Mouse (Mus musculus) G1E (cell line): ENCODE measurements at regions not wholly inside any gene's neighbourhood (a gene's known extent, or its start where the extent isn't known, plus 50 kb on each side); places are given as distances from the start of the nearest gene placed in this dataset.

Source experiments
- ATAC-seq: 2 replicates; pipeline ENCODE4 v1.8.0; 2016; ENCODE audit warnings: mild to moderate bottlenecking; ENCODE audit not compliant: insufficient number of reproducible peaks, poor library complexity, low FRiP score, severe bottlenecking; ENCODE audit errors: extremely low read depth
- DNase-seq: peaks from one replicate; pipeline ENCODE4 v3.0.0; 2012; ENCODE audit warnings: low spot score
- H3K27me3 ChIP-seq: 2 replicates; pipeline ENCODE4 v1.6.1; 2012; ENCODE audit warnings: mild to moderate bottlenecking, low read length, inconsistent platforms; ENCODE audit not compliant: insufficient read depth
- H3K36me3 ChIP-seq: replicated peaks from 2 replicates; pipeline ENCODE3; 2012; ENCODE audit warnings: mild to moderate bottlenecking, inconsistent platforms
- H3K4me1 ChIP-seq: 2 replicates; pipeline ENCODE4 v1.6.1; 2012; ENCODE audit warnings: low read depth, low read length, inconsistent platforms, mixed read lengths; ENCODE audit not compliant: insufficient read depth
- H3K4me3 ChIP-seq: 2 replicates; pipeline ENCODE4 v1.5.1; 2012; ENCODE audit warnings: low read depth, mild to moderate bottlenecking, inconsistent platforms, low read length, moderate library complexity, mixed read lengths
- H3K9me3 ChIP-seq: replicated peaks from 2 replicates; pipeline ENCODE4 v1.6.1; 2012; ENCODE audit warnings: inconsistent platforms
- CTCF ChIP-seq: IDR thresholded peaks from 2 replicates; pipeline ENCODE4 v1.5.1; 2012; ENCODE audit warnings: low read depth, low read length, inconsistent platforms, mixed read lengths
- GATA1 ChIP-seq: IDR thresholded peaks from 2 replicates; pipeline ENCODE4 v1.6.1; 2012; ENCODE audit warnings: borderline replicate concordance, low read length, inconsistent platforms, mixed read lengths
- GATA2 ChIP-seq: IDR thresholded peaks from 2 replicates; pipeline ENCODE4 v1.6.1; 2012; ENCODE audit warnings: low read depth, low read length, inconsistent platforms, borderline replicate concordance
- POLR2AphosphoS5 ChIP-seq: IDR thresholded peaks from 2 replicates; pipeline ENCODE4 v1.6.1; 2012; ENCODE audit warnings: low read depth, low read length, inconsistent platforms; ENCODE audit not compliant: insufficient replicate concordance
- TAL1 ChIP-seq: conservative IDR thresholded peaks from 2 replicates; pipeline ENCODE4 v1.6.1; 2012; ENCODE audit warnings: low read depth, low read length, inconsistent platforms, mixed read lengths

- H3K36me3 ChIP-seq: no peaks in the 10 kb centered on the region
- no peak for ATAC-seq
- peaks cover 17% of the 10 kb centered on the region for H3K27me3 ChIP-seq
- no peaks in the 10 kb centered on the region for H3K9me3 ChIP-seq
- no peak for DNase-seq
- no peak overlapping the region for H3K4me3 ChIP-seq
- no peaks in the 10 kb centered on the region for H3K4me1 ChIP-seq
- TF ChIP-seq GATA2 (no peak), TAL1 (no peak), POLR2AphosphoS5 (no peak), CTCF (no peak)
Measured at GRCm38 (mm10) chr6:94807216-94807615, 107.3 kb upstream of the Lrig1 start.

DNA sequence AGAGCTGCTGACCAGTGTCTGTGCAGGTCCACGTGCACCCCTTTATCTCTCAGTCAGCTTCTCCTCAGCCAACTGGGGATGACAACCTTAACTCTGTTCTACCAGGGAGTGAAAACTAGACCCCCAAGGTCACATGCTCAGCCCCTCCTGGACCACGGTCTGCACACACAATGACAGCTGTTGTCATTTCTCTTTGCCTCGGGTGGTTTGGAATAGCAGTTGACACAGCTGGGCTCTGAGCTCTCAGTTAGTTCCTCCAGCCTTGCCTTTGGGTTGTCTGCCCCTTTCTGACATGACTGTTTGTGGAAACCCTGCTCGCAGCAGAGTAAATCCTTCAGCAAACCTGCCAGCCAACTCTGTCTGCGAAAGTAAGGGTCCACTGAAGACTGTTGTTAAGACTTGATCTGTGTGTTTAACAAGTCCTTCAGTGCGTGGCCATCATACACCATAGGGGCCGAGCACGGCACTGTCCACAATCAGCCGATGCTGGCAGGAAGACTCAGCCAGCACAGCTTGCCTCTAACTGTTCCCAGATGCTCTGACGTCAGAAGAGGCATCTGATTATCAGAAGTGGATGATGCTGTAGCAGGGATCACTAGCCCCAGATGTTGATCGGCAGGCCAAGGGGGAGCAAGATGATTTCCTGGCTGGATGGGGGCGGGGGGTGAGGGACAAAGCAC is 106.7 kb upstream of the Lrig1 start:
- Histone ChIP-seq H3K4me3 (no peak overlapping the region), H3K9me3 (no peaks in the 10 kb centered on the region), H3K27me3 (peaks cover 13% of the 10 kb centered on the region), H3K4me1 (no peaks in the 10 kb centered on the region), H3K36me3 (no peaks in the 10 kb centered on the region)
- TF ChIP-seq CTCF (no peak), GATA2 (no peak), POLR2AphosphoS5 (no peak), GATA1 (no peak), TAL1 (no peak)
- DNase-seq (no peak), ATAC-seq (no peak)

DNA sequence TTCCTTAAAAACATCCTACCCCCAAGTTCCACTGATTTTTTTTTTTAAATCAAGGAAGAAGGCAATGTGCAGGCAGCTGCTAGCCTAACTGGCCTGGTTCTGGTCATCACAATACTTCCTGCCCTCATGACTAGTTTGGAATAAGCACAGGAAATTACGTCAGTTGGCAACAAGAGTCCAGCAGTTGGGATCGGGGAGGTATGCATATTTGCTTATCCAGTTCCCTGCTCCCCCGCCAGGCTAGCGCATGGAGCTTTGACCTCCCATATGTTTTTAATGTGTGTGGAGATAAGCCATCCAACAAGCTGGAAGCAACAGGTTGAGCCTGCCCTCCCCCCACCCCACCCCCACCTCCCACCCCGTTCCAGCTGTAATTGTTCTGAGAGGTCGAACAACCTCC is 105.7 kb upstream of the Lrig1 start:
- no peak overlapping the region for H3K4me3 ChIP-seq
- DNase-seq: no peak
- ATAC-seq: no peak
- H3K9me3 ChIP-seq: no peaks in the 10 kb centered on the region
- no peaks in the 10 kb centered on the region for H3K36me3 ChIP-seq
- peaks cover 11% of the 10 kb centered on the region; the same call in 1 of the 2 replicates for H3K27me3 ChIP-seq
- H3K4me1 ChIP-seq: no peaks in the 10 kb centered on the region
- TF ChIP-seq GATA1 (no peak), TAL1 (no peak), POLR2AphosphoS5 (no peak), GATA2 (no peak), CTCF (no peak)

- no peak for ATAC-seq
- H3K36me3 ChIP-seq: no peaks in the 10 kb centered on the region
- no peak for DNase-seq
- H3K4me3 ChIP-seq: no peak overlapping the region
- no peak for TF ChIP-seq GATA1
- no peak for TF ChIP-seq CTCF
- no peak for TF ChIP-seq POLR2AphosphoS5
- no peak for TF ChIP-seq TAL1
- no peak for TF ChIP-seq GATA2
- no peaks in the 10 kb centered on the region for H3K9me3 ChIP-seq
- peaks cover 12% of the 10 kb centered on the region for H3K27me3 ChIP-seq
- no peaks in the 10 kb centered on the region for H3K4me1 ChIP-seq
Measured at GRCm38 (mm10) chr6:94804284-94804815, 104.4 kb upstream of the Lrig1 start.

- no peak for TF ChIP-seq GATA2
- H3K4me1 ChIP-seq: no peaks in the 10 kb centered on the region
- H3K9me3 ChIP-seq: no peaks in the 10 kb centered on the region
- no peaks in the 10 kb centered on the region for H3K36me3 ChIP-seq
- no peak overlapping the region for H3K4me3 ChIP-seq
- ATAC-seq (no peak), DNase-seq (no peak)
- H3K27me3 ChIP-seq: peaks cover 7% of the 10 kb centered on the region; the same call in 1 of the 2 replicates
Measured at GRCm38 (mm10) chr6:94801039-94801438, 101.1 kb upstream of the Lrig1 start.

DNA sequence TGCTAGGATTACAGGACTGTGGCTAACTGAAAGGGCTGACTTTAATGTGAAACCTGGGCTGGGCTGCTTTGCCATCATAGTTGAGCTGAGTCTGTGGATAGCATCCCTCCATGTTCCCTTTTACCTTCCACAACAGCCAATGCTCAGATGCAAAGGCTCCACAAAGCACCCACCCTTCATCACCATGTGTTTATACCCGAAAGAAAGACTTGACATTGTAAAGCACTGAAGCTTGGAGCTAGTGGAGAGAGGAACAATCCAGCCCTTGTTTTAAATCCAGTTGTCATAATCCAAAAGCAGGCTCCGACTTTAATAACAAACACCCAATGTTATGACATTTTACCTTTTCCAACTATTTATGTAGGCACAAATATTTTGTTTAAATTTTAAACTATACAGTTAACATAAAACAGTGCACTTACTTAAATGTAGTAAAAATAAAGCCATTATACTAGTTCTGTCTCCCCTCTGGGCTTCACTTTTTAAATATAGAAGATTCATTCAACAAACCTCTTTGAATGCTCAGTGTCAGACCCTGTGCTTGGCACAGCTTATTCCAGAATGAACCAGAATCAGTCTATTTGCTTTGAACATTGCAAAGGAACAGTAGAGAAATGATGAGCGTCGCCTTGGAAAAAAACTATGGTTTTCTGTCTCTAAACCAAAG is 98.7 kb upstream of the Lrig1 start:
- Histone ChIP-seq H3K9me3 (no peaks in the 10 kb centered on the region), H3K27me3 (peaks cover 11% of the 10 kb centered on the region; the same call in 1 of the 2 replicates), H3K4me1 (no peaks in the 10 kb centered on the region), H3K4me3 (no peak overlapping the region), H3K36me3 (no peaks in the 10 kb centered on the region)
- ATAC-seq (no peak), DNase-seq (no peak)
- TF ChIP-seq CTCF (no peak), GATA2 (no peak), TAL1 (no peak), POLR2AphosphoS5 (no peak), GATA1 (no peak)
